Mouse (Mus musculus) heart, adult 2 months (tissue): ENCODE measurements at regions not wholly inside any gene's neighbourhood (a gene's known extent, or its start where the extent isn't known, plus 50 kb on each side); places are given as distances from the start of the nearest gene placed in this dataset.
"Not testable (repeated sequence)": the region's sequence is repeated elsewhere in the genome, so short reads cannot be mapped to it uniquely, and the experiment has no call there.

Source experiments
- CTCF ChIP-seq: fragments of 200-600 bp; IDR thresholded peaks from 2 replicates; pipeline ENCODE4 v1.8.1; 2022; ENCODE audit warnings: antibody characterized with exemption, mild to moderate bottlenecking, moderate library complexity
- POLR2A ChIP-seq: fragments of 200-500 bp; IDR thresholded peaks from 2 replicates; pipeline ENCODE4 v1.6.1; 2011; ENCODE audit warnings: mild to moderate bottlenecking, low read depth, low read length, control low read depth; ENCODE audit not compliant: insufficient read depth

DNA sequence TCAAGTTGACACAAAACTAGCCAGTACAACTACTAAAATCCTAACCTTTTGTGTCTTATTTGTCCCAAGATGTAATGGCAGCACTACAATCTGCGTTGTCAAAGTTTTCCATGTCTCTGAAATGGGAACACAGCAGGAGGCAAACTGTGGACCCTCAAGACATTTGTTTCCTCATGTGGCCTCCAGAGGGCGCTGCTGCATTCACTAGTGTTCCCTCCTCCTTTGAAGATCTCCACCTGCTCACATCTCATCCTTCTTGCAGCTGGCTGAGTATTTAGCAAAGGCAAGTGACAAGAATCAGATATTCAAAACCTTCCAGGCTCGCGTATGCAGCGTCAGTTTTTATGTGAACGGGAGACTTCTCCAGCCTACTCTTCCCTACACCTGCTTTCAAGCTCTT, 663.3 kb downstream of the Dad1 start:
- TF ChIP-seq CTCF, POLR2A: not testable (repeated sequence)
